ENCODE assay signal across 17 mouse cellular contexts in the genomic region with DNA sequence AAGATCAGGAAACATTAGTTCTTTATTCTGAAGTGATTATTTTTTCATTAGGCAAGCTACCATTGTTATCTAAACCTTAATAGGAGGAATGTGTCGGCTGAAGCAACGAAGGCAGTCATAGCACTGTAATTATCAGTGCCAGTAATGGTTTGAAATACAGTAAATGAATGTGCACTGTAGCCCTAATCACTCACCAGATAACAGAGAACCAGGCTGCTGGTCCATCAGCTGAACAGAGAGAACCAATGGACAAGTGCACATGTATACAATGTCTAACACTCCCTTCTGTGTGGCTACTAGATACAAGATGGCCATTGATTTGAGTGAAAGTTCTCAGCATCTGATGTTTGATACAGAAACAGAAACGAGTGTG.
"Had no signal": no experiment of that assay in that cellular context is flagged by ENCODE, and none has a peak within 500 bp of the region (broad histone marks: within the 10 kb centered on the region; RNA-seq: fewer than 3 reads in every experiment).

No protein-coding gene starts in this region.

- H3K27ac ChIP-seq: kidney, embryonic 15.5 days; left cerebral cortex, adult 2 months; liver, embryonic 13.5 days; stomach, postnatal 0 days had no signal

- H3K4me1 ChIP-seq: kidney, embryonic 15.5 days; liver, embryonic 13.5 days had no signal

- H3K27me3 ChIP-seq: kidney, embryonic 15.5 days; liver, embryonic 13.5 days had no signal

- H3K9me3 ChIP-seq: kidney, embryonic 15.5 days had no signal

- H3K9ac ChIP-seq: kidney, embryonic 15.5 days; liver, embryonic 13.5 days had no signal

- H3K36me3 ChIP-seq: kidney, embryonic 15.5 days; liver, embryonic 13.5 days had no signal

- DNase-seq: kidney, postnatal 10 days; kidney, postnatal 36 days; layer of hippocampus, postnatal 36 days; liver, embryonic 13.5 days; lung, adult 2 months; lung, postnatal 14 days; lung, postnatal 4 days; right cerebral cortex, adult 18-20 months; right cerebral cortex, postnatal 14 days; right cerebral cortex, postnatal 4 days; thymus, adult 2 months; thymus, postnatal 14 days; thymus, postnatal 4 days had no signal

- H3K4me3 ChIP-seq: kidney, embryonic 15.5 days; left cerebral cortex, adult 2 months; liver, embryonic 13.5 days had no signal

- H3K4me2 ChIP-seq: kidney, embryonic 15.5 days; liver, embryonic 13.5 days; midbrain, embryonic 11.5 days had no signal
